Mouse (Mus musculus): ENCODE measurements around the gene Capn5. TPM values are rescaled to one million over a fixed set of nuclear protein-coding genes. Genes with fewer than 3 reads are reported as not detected.

Gene Capn5
- polyA plus RNA-seq, 1 experiment, result 15.6 TPM

GRCm38 (mm10) chr7:98148721-98149407 is 29.2 kb downstream of the Capn5 start:
- Histone ChIP-seq H3K27me3 (ENCODE audit: control insufficient read depth, insufficient read depth, low read length) (no peaks in the 10 kb centered on the region), H3K27ac (ENCODE audit: insufficient read depth, low read depth, low read length) (no peak overlapping the region), H3K36me3 (ENCODE audit: control insufficient read depth, insufficient read depth, low read length) (peaks cover 5% of the 10 kb centered on the region; the same call in 1 of the 2 replicates), H3K4me3 (ENCODE audit: low read depth, low read length) (no peak overlapping the region), H3K4me1 (ENCODE audit: control insufficient read depth, insufficient read depth, insufficient read length, low read length) (no peaks in the 10 kb centered on the region)
- TF ChIP-seq POLR2A (IDR thresholded peaks at IDR 0.05; ENCODE audit: low read depth, low read length), result no peak
- no peak for TF ChIP-seq CTCF (IDR thresholded peaks at IDR 0.05; ENCODE audit: extremely low read depth, insufficient read length, insufficient replicate concordance, low read depth, low read length)
- 85% methylated on average over 10 of the region's 10 CpGs for WGBS

DNA sequence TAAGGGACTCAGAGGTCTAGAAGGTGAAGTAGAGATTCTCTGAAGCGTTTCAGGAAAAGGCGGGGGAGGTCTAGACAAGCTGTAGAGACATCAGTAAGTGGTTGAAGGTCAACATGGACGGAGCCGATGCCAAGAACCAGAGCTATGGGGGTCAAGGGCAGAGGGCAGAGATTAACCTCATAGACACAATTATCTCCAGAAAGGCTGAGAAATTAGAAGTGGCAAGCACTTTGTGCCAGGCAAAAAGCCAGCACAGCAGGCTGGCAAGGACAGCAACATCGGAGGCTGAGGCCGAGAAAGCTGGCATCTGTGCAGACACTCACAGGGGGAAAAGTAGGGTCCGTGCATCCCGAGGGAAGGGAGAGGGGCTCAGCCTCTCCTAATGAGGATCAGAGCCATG is 30.3 kb downstream of the Capn5 start:
- Histone ChIP-seq H3K27ac (ENCODE audit: insufficient read depth, low read depth, low read length) (no peak overlapping the region), H3K27me3 (ENCODE audit: control insufficient read depth, insufficient read depth, low read length) (no peaks in the 10 kb centered on the region), H3K36me3 (ENCODE audit: control insufficient read depth, insufficient read depth, low read length) (peaks cover 5% of the 10 kb centered on the region; the same call in 1 of the 2 replicates), H3K4me3 (ENCODE audit: low read depth, low read length) (no peak overlapping the region), H3K4me1 (ENCODE audit: control insufficient read depth, insufficient read depth, insufficient read length, low read length) (peaks cover 3% of the 10 kb centered on the region; the same call in 1 of the 2 replicates)
- 69% methylated on average over 8 of the region's 8 CpGs for WGBS
- no peak for TF ChIP-seq POLR2A (IDR thresholded peaks at IDR 0.05; ENCODE audit: low read depth, low read length)
- TF ChIP-seq CTCF (IDR thresholded peaks at IDR 0.05; ENCODE audit: extremely low read depth, insufficient read length, insufficient replicate concordance, low read depth, low read length), result no peak

DNA sequence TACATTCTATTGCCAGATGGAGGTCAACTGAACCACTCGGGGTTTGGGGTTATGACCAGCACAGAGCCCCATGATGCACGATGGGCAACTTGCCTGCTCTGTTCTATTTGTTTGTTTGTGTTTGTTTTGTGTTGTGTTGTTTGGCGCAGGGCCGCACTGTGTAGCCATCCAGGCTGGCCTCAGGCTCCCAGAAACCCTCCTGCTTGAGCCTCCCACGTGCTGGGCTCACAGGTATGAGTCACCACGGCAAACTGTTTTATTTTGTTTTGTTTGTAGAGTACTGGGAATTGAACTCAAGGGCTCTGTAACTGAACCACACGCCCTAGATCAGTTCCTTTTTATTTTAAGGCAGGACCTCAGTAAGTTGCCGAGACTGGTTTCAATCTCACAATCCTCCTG is 31.6 kb downstream of the Capn5 start:
- no peak for TF ChIP-seq CTCF (IDR thresholded peaks at IDR 0.05; ENCODE audit: extremely low read depth, insufficient read length, insufficient replicate concordance, low read depth, low read length)
- TF ChIP-seq POLR2A (IDR thresholded peaks at IDR 0.05; ENCODE audit: low read depth, low read length), result no peak
- Histone ChIP-seq H3K27me3 (ENCODE audit: control insufficient read depth, insufficient read depth, low read length) (no peaks in the 10 kb centered on the region), H3K4me3 (ENCODE audit: low read depth, low read length) (no peak overlapping the region), H3K4me1 (ENCODE audit: control insufficient read depth, insufficient read depth, insufficient read length, low read length) (peaks cover 8% of the 10 kb centered on the region), H3K36me3 (ENCODE audit: control insufficient read depth, insufficient read depth, low read length) (peaks cover 5% of the 10 kb centered on the region; the same call in 1 of the 2 replicates), H3K27ac (ENCODE audit: insufficient read depth, low read depth, low read length) (no peak overlapping the region)
- 62% methylated on average over 8 of the region's 8 CpGs for WGBS

DNA sequence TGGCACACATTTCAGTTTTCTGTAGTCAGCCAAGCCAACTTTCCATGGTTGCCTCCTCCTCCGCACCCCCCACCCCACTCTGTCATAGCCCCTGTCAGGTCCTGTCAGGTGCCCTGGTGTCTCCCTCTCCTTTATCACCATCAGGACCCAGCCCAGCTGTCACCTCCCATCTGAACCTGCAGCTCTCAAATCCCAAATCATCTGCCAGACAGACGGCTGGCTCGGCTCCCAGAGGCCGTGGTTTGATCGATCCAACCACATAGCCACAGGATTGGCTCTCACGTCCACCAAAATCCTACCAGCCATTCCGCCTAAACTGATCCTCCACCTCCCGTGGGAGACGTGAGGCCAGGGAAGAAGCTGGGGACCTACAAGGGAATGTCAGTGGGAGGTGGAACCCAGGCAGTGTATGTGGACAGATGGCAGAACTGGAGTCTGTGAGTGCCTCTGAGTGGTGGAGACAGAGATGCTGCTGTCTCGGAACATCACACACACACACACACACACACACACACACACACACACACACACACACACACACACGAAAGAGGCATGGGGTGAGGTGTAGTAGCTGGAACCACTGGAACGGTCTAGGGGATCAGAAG is 32.1 kb downstream of the Capn5 start:
- 84% methylated on average over 12 of the region's 12 CpGs for WGBS
- Histone ChIP-seq H3K4me1 (ENCODE audit: control insufficient read depth, insufficient read depth, insufficient read length, low read length) (peaks cover 12% of the 10 kb centered on the region), H3K27me3 (ENCODE audit: control insufficient read depth, insufficient read depth, low read length) (no peaks in the 10 kb centered on the region), H3K27ac (ENCODE audit: insufficient read depth, low read depth, low read length) (no peak overlapping the region), H3K4me3 (ENCODE audit: low read depth, low read length) (no peak overlapping the region), H3K36me3 (ENCODE audit: control insufficient read depth, insufficient read depth, low read length) (peaks cover 5% of the 10 kb centered on the region; the same call in 1 of the 2 replicates)
- TF ChIP-seq CTCF (IDR thresholded peaks at IDR 0.05; ENCODE audit: extremely low read depth, insufficient read length, insufficient replicate concordance, low read depth, low read length) (no peak), POLR2A (IDR thresholded peaks at IDR 0.05; ENCODE audit: low read depth, low read length) (no peak)

DNA sequence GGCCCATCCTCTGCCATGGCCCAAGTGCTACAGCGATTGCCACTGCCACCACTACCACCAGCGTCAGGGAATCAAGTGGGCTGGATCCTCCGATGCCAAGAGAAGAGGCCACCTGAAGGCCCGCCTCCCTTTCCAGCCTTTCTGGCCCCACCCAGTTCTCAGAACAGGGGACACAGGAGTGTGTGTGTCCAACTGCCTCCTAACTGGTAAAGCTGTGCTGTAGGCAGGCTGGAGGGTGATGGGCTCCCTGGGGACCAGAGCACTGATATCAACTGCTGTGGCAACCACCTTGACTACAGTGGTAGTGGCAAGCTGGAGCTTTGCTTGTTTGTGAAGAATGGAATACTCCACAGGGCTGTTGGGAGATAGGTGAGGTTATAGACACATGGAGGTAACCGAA is 32.7 kb downstream of the Capn5 start, which contains the start of gene Omp:
Gene Omp (minus strand): TSS at position 101 of the 400 bp plus-strand sequence.
- 80% methylated on average over 5 of the region's 5 CpGs for WGBS
- no peak for TF ChIP-seq CTCF (IDR thresholded peaks at IDR 0.05; ENCODE audit: extremely low read depth, insufficient read length, insufficient replicate concordance, low read depth, low read length)
- no peak for TF ChIP-seq POLR2A (IDR thresholded peaks at IDR 0.05; ENCODE audit: low read depth, low read length)
- Histone ChIP-seq H3K4me3 (ENCODE audit: low read depth, low read length) (no peak within 1 kb of the TSS), H3K27ac (ENCODE audit: insufficient read depth, low read depth, low read length) (no peak within 1 kb of the TSS), H3K4me1 (ENCODE audit: control insufficient read depth, insufficient read depth, insufficient read length, low read length) (peaks cover 12% of the 10 kb centered on the region), H3K36me3 (ENCODE audit: control insufficient read depth, insufficient read depth, low read length) (peaks cover 5% of the 10 kb centered on the region; the same call in 1 of the 2 replicates), H3K27me3 (ENCODE audit: control insufficient read depth, insufficient read depth, low read length) (no peaks in the 10 kb centered on the region)

DNA sequence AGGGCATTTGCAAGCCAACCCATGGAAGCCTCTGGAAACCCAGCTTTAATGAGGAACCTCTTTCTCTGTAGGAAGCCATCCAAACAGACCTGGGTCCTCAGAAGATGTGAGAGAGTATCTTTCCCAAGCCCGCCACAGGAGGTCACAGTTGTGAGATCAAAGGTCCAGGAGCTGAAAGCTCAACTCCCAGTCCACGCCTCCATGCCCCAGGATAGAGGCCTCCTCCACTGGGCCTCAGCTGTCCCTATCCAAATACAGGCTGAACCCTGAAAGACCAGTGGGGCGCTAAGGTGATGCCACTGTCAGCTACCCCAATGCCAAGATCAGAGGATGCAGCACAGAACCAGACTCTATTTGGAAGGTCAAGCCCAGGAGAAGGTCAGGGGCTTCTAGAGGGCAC is 35.4 kb downstream of the Capn5 start:
- H3K36me3 ChIP-seq (ENCODE audit: control insufficient read depth, insufficient read depth, low read length), result 0 out of 2 replicates have a peak, but pooled peaks cover 2% of the 10 kb centered on the region
- no peaks in the 10 kb centered on the region for H3K27me3 ChIP-seq (ENCODE audit: control insufficient read depth, insufficient read depth, low read length)
- H3K4me1 ChIP-seq (ENCODE audit: control insufficient read depth, insufficient read depth, insufficient read length, low read length), result peaks cover 12% of the 10 kb centered on the region
- WGBS, result 74% methylated on average over 3 of the region's 3 CpGs
- no peak overlapping the region for H3K27ac ChIP-seq (ENCODE audit: insufficient read depth, low read depth, low read length)
- H3K4me3 ChIP-seq (ENCODE audit: low read depth, low read length), result no peak overlapping the region
- TF ChIP-seq POLR2A (IDR thresholded peaks at IDR 0.05; ENCODE audit: low read depth, low read length) (no peak), CTCF (IDR thresholded peaks at IDR 0.05; ENCODE audit: extremely low read depth, insufficient read length, insufficient replicate concordance, low read depth, low read length) (no peak)

GRCm38 (mm10) chr7:98142247-98142646 is 35.8 kb downstream of the Capn5 start:
- Histone ChIP-seq H3K4me3 (ENCODE audit: low read depth, low read length) (no peak overlapping the region), H3K36me3 (ENCODE audit: control insufficient read depth, insufficient read depth, low read length) (no peaks in the 10 kb centered on the region), H3K27me3 (ENCODE audit: control insufficient read depth, insufficient read depth, low read length) (no peaks in the 10 kb centered on the region), H3K4me1 (ENCODE audit: control insufficient read depth, insufficient read depth, insufficient read length, low read length) (peaks cover 12% of the 10 kb centered on the region), H3K27ac (ENCODE audit: insufficient read depth, low read depth, low read length) (no peak overlapping the region)
- 87% methylated on average over 8 of the region's 8 CpGs for WGBS
- no peak for TF ChIP-seq CTCF (IDR thresholded peaks at IDR 0.05; ENCODE audit: extremely low read depth, insufficient read length, insufficient replicate concordance, low read depth, low read length)
- TF ChIP-seq POLR2A (IDR thresholded peaks at IDR 0.05; ENCODE audit: low read depth, low read length), result no peak

All from small intestine, adult 2 months (tissue).